Mouse (Mus musculus) gastrocnemius, adult 18-20 months (tissue): ENCODE measurements around the gene Tuba4a. TPM values are rescaled to one million over a fixed set of nuclear protein-coding genes. Genes with fewer than 3 reads are reported as not detected.
A peak's percentile ranks its signal among the peaks of the same experiment; 100 is the strongest.
"Not testable (repeated sequence)": the region's sequence is repeated elsewhere in the genome, so short reads cannot be mapped to it uniquely, and the experiment has no call there.

Experiments used
- DNase-seq: peaks from one replicate; pipeline ENCODE4 v3.0.0; 2021; ENCODE audit warnings: low spot score
- total RNA-seq, 2 experiments: library from RNA; stranded (reverse); gene quantifications; 2 replicates each; pipeline ENCODE4 v1.2.3; 2021

Tuba4a gene
- total RNA-seq, 2 experiments from 2014 or later: 1,120 to 1,226 TPM

GRCm38 (mm10) chr1:75236117-75237050 is 16.7 kb upstream of the Tuba4a start, which contains the start of gene Dnajb2:
Gene Dnajb2 (plus strand): TSS chr1:75236406.
- peak; percentile 93 for DNase-seq

GRCm38 (mm10) chr1:75234606-75235005 is 14.9 kb upstream of the Tuba4a start:
- peak; percentile 66 for DNase-seq

- DNase-seq: not testable (repeated sequence)
Observed at GRCm38 (mm10) chr1:75232489-75232888, 12.8 kb upstream of the Tuba4a start.

- no peak for DNase-seq
Observed at GRCm38 (mm10) chr1:75231664-75232152, 12.0 kb upstream of the Tuba4a start, which contains the start of gene A630095N17Rik. Gene A630095N17Rik (minus strand): TSS chr1:75232102.

DNA sequence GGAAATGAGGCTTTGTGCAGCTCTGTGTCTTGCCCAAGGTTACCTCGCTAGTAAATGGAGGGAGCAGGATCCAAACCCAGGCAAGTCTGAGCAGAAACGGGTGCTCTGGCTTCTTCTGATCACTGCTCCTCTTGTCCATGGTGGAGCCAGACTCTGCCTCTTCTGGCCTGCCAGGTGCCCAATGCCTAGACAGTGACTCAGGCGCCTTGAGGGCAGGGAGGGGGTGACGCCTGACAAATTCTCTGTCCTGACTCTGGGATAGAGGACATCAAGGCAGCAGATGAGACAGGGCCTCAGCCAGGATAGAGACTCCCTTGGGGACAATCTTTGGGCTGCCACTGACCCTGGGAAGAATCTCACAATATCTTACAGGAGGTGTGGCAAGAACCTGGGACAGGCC is 11.6 kb upstream of the Tuba4a start:
- no peak for DNase-seq

DNA sequence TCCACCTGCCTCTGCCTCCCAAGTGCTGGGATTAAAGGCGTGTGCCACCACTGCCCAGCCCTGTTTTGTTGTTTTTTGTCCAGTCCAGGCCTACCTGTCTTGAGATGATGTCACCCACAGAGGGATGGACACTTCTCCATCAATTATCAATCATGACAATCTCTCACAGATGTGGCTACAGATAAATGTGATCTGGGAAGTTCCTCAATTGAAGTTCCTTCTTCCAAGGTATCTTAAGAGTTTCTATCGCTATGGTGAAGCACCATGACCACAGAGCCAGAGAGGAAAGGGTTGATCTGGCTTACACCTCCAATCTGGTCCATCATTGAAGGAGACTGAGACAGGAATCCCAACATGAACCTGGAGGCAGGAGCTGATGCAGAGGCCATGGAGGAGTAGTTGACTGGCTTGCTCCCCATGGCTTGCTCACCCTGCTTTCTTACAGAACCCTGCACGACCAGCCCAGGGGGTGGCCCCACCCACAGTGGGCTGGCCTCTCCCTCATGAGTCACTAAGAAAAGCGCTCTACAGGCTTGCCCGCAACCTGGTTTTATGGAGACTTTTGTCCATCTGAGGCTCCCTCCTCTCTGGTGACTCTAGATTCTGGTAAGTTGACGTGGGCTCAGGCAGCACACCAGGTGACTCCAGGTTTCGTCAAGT is 10.8 kb upstream of the Tuba4a start:
- no peak for DNase-seq

- no peak for DNase-seq
Observed at GRCm38 (mm10) chr1:75229158-75229557, 9.5 kb upstream of the Tuba4a start.

DNA sequence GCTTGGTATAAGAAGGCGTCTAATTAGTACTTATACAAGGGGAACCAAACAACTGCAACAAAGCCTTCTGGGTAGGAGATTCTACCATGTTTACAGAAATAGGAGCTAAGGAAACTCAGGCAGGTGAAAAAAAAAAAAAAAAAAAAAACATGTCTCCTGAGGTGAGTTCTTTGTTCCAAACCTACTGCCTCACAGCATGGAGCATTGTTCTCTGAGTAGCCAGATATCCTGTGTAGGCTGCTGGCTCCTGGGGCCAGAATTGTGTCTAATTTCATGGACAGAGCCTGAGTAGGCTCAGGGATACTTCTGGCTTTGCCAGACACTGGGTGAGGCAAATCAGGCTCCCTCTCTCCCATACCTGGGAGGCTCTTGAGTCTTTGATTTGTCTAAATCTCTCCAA is 8.0 kb upstream of the Tuba4a start:
- DNase-seq: no peak

- no peak for DNase-seq
Observed at GRCm38 (mm10) chr1:75226138-75226537, 6.5 kb upstream of the Tuba4a start.

- no peak for DNase-seq
Observed at GRCm38 (mm10) chr1:75225473-75225872, 5.8 kb upstream of the Tuba4a start.

- no peak for DNase-seq
Observed at GRCm38 (mm10) chr1:75223532-75223931, 3.9 kb upstream of the Tuba4a start.

GRCm38 (mm10) chr1:75222926-75223325 is 3.3 kb upstream of the Tuba4a start:
- no peak for DNase-seq

DNA sequence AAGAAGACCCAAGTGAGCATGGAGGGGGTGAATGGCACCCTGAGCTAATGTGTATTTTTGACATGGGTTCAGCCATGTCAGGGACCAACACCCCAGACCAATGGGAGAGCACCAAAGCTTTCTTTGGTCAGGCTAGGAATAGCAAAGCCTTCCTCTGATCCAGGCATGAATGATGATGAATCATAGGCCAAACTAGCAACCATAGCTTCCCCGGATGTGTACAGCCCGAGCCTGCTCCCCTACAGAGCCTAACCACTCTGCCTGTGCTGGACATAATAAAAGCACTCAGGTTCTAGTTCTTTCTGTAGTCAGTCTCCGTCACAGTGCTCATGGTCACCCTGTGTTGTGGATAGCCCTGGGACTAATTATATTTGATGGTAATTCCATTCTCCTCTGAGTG is 1.9 kb upstream of the Tuba4a start:
- no peak for DNase-seq

- peak; percentile 95 for DNase-seq
Observed at GRCm38 (mm10) chr1:75219078-75219477, 587 bp downstream of the Tuba4a start.

DNA sequence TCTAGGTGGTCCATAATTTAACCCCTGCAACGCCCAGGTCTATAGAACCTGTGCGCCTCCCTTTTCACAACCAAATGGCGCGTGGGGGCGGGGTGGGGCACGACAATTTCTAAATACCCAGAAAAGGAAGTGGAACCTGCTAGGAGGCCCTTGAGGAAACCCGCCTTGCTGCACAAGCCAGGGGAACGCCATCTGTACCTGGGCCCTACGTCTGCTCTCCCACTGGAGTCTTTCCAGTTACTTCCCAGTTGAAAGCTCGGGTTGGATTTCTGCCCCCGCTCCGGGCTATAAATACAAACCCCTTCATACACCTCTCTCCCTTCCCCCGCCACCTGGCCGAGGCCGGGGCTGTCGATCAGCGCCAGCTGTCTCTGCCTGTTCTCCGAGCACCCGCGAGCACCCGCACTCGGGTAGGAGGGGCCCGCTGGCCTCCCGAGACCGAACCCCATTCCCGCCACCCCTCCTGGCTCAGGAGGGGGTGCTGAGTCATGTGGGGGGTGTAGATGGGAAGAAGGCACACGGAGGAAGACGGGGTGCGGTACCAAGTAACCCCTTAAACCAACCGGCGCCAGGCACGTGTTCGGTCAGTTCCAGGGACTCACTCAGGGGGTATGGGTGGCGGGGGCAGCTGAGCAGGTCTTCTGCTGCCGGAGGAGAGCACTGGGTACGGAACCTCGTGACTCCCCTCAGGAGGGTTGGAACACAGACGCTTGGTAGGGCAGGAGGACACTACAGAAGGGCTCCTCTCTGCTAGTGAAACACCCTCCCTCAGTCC is 1.3 kb downstream of the Tuba4a start:
- peak; percentile 92 for DNase-seq

DNA sequence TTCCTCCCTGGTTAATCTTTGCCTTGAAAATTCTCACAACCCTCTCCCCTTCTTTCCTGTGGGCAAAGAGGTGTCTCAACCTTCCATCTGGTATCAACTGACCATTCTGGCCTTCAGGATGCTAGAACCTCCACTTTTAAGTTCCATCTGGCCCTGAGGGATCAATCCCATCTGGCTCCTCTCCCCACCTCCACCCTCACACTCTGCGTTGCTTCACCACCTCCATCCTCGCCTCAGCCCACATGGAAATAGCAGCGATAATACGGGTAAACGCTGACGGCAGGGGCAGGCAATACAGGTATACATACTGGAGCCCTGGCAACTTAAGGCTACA is 1.8 kb downstream of the Tuba4a start:
- DNase-seq: no peak

DNA sequence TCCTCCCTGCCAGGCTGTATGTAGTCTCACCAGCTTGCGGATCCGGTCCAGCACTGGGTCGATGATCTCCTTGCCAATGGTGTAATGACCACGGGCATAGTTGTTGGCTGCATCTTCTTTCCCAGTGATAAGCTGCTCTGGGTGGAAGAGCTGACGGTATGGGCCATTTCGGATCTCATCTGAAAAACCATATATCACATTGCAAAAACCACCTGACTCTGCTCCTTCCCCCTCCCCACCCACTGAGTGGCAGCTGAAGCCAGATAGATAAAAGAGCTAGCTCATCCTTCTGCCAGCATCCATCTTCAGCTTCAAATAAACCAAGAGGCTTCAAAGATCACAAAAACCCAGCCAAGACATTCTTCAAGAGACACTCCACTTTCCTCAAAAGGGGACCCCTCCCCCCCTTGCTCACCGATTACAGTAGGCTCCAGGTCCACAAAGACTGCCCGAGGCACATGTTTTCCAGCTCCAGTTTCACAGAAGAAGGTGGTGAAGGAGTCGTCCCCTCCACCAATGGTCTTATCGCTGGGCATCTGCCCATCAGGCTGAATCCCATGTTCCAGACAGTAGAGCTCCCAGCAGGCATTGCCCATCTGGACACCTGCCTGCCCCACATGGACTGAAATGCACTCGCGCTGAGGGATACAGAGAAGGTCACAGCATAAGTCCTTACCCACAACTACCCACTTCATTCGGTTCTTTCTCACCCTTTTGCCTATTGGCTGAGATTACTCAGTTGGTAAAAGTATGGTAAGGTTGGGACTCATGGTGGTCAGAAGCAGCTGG is 2.7 kb downstream of the Tuba4a start:
- peak; percentile 73 for DNase-seq

DNA sequence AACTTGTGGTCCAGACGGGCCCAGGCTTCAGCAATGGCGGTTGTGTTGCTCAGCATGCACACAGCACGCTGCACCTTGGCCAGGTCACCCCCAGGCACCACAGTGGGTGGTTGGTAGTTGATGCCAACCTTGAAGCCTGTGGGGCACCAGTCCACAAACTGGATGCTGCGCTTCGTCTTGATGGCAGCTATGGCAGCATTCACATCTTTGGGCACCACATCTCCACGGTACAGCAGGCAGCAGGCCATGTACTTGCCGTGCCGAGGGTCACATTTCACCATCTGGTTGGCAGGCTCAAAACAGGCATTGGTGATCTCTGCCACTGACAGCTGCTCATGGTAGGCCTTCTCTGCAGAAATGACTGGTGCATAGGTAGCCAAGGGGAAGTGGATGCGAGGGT is 3.9 kb downstream of the Tuba4a start:
- peak; percentile 72 for DNase-seq

DNA sequence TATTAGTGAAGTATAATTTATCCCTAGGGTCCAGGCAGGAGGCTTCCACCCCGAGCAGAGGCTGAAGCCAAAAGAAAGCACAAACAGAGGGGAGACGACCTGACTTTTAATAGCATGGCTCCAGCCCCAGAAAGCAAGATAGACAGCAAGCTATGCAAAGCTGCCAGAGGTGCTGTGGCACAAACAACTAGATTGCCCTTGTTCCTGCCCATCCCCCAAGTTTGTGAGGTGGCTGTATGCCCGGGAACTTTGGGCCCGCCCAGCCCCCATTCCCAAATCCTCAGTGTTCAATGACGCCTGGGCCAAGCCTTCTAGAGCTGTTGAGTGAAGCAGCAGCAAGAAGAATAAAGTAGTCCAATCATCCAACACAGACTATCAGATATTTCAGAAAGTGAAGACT is 4.8 kb downstream of the Tuba4a start:
- DNase-seq: peak; percentile 63

DNA sequence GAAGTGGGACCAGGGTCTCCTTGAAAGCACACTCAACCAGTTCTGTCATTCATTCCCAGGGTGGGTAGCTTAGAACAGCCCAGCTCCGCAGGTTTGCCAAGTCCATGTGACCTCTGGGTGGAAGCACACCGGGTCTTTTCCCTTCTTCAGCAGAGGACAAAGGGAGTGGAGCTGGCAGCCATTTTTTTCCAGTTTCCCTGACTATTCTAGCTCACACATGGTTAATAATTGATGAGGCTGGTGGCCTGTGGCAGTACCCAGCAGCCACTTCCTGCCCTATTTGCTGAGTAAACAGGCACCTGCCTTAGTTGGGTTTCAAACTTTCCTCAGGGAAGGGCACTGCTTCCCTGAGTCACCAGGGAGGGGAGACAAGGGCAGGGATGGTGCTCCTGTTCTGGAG is 5.2 kb downstream of the Tuba4a start:
- no peak for DNase-seq

DNA sequence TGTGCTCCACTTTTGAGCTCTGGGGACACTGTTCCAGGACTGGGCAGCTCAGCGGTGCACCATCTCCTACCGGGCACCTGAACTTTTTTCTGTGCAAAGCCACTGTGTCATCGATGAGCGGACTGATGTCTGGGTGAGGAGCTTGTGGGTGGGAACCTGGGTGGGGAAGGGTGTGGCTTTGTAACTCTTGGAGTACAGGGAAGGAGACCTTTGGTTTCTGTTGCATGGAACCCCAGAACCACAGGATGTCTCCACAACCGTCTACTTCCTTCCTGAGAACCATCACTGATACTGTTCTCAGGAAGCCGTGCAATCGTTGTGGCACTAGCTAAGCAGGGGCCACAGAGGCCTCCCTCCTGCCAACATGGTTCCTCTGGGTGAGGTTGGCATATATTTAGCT is 6.6 kb downstream of the Tuba4a start:
- no peak for DNase-seq
